Mouse (Mus musculus) inflammation-experienced regulatory T-cells (primary cell): ENCODE measurements around the gene Gm20388. TPM values are rescaled to one million over a fixed set of nuclear protein-coding genes. Genes with fewer than 3 reads are reported as not detected.

Source experiments
- polyA plus RNA-seq, 2 experiments: library from polyadenylated mRNA; unstranded; fragments of 100-300 nt; shearing (Covaris generic); gene quantifications; one replicate each; pipeline ENCODE4 v1.2.1; 2017

Gm20388 gene
- polyA plus RNA-seq, 2 experiments from 2014 or later = 14.4 TPM; not detected in 1

GRCm38 (mm10) chr8:122432443-122433268, 2522.0 kb downstream of the Gm20388 start, which contains the start of gene Cyba:
Cyba (minus strand) TSS chr8:122432930.

GRCm38 (mm10) chr8:122443262-122444006, 2532.8 kb downstream of the Gm20388 start, which contains the start of gene Mvd:
Mvd (minus strand) TSS chr8:122443422.

GRCm38 (mm10) chr8:122460524-122461472, 2550.2 kb downstream of the Gm20388 start, which contains the start of gene Snai3:
Snai3 (minus strand) TSS chr8:122460733.

GRCm38 (mm10) chr8:122475580-122476320, 2565.1 kb downstream of the Gm20388 start, which contains the start of the genes Rnf166 and Ctu2:
Rnf166 (minus strand) TSS chr8:122476064.
Ctu2 (plus strand) TSS chr8:122476143.

DNA sequence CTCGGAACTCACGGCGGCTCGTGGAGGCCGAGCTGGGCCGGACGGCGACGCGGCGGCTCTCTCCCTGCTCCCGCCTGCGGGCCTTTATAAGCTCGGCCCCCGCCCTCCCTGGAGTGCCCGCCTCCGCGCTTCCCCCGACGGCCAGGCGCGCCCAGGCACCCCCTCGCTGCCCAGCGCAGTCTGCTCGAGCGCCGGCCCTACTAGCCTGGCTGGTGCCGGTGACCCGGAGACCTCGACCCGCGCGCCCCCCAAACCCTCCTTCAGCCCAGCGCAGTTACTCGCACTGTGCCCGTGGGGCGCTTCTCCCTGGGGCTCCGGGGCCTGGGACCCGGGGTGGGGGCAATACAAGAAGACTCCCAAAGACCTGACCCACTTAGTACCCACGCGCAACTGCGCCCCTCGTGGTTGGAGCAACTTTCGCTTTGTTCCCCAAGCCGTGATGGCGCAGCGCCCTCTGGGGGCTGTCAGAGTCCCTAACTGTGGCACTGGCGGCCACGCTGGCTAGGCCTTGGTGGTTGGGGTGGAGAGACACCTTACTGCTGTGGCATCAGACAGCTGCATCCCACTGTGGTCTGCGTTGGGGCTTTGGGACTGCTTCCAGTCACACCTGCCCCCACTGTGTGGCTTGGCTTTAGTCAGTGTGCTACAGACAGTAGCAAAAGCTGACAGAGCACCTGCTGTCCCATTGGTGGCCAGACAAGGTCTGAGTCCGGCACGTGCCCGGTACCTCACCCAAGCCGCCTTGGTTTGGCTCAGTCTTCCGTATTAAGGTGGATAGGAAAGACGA, 2640.8 kb downstream of the Gm20388 start, which contains the start of gene Piezo1:
TSS of gene Piezo1 (minus strand) at position 65 of the 787 bp plus-strand sequence.

GRCm38 (mm10) chr8:122567361-122568108, 2656.9 kb downstream of the Gm20388 start, which contains the start of gene Cdt1:
Cdt1 (plus strand) TSS chr8:122568015.

GRCm38 (mm10) chr8:122576648-122577022, 2666.0 kb downstream of the Gm20388 start, which contains the start of gene Aprt:
Aprt (minus strand) TSS chr8:122576909.

DNA sequence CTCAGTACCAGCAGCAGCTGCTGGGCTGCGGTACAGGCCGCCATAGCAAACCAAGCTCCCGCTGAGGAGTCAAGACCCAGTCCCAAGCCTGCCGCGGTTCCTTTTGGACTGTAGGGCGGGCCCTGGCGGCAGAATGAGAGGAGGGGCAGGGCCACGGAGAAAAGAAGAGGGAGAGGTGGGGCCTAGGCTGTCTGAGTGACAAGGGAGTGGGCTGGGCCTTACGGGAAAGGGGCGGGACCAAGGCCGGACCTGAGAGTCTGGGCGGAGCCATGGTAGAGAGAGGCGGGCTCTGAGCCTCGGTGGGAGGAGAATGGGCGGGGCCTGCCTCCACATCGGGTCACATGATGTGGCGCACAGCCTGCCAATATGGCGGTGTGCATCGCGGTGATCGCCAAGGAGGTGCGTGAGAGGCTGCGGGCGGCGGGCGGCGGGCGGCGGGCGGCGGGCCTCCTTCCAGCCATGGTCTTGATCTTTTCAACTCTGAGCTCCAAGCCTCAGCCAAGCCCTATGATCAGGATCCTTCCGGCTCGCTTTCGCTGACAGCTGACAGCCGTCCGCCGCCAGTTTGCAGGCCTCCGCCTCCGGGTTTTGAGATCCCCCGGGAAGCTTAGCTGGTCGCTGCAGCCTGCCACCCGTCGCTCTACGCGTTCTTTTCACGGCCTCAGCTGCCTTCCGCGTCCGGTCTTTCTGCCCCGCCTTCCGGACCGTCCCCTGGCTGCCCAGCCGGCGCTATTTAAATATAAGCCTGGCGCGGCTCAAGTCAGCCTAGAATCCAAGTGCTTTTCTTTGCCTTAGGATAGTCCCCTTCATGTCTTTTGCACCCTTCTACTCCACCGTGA, 2700.9 kb downstream of the Gm20388 start, which contains the start of the genes Galns and Trappc2l:
TSS of gene Galns (minus strand) at position 169 of the 839 bp plus-strand sequence.
TSS of gene Trappc2l (plus strand) at position 346 of the 839 bp plus-strand sequence.

GRCm38 (mm10) chr8:122622727-122623126, 2712.1 kb downstream of the Gm20388 start, which contains the start of gene Pabpn1l:
Pabpn1l (minus strand) TSS chr8:122622739.

GRCm38 (mm10) chr8:122699005-122699492, 2788.4 kb downstream of the Gm20388 start, which contains the start of gene Cbfa2t3:
Cbfa2t3 (minus strand) TSS chr8:122699109.

DNA sequence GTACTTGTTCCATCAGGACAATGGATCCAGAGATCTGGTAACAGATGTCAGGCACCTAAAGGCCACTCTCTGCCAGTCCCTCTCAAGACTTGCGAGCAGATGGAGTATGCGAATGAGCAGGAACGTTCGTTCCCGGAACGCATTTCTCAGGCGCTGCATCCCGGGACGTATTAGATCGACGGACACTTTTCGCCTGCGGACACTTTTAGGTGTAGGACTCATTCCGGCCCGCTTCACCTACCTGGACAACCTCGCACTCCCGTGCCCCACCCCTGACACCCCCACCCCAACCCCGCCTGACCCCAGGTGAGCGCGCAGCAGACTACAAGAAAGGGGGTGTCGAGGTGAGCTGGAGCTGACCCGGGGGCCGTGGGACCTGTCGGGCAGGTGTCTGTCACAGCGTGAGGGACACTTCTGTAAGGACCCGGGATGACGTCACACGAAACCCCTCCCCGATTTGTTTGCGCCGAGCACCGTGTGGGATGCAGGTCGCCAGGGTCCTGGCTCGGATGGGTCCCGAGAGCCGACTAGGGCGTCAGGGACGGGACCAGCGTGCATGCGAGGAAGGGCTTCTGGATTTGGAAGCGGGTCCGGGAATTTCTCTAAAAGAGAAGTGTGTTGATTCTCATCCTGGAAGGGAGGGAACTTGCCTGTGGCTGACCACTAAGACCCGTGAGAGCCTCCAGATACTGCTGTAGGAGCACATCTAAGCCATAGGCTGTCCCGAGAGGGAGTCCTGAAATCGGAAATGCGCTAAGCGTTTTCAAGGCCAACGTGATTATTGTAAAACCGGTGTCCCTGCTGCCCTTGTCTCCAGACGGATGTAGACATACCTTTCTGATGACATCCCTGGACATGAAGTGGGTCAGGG, 2864.9 kb downstream of the Gm20388 start, which contains the start of gene Acsf3:
TSS of gene Acsf3 (plus strand) at position 202 of the 871 bp plus-strand sequence.

DNA sequence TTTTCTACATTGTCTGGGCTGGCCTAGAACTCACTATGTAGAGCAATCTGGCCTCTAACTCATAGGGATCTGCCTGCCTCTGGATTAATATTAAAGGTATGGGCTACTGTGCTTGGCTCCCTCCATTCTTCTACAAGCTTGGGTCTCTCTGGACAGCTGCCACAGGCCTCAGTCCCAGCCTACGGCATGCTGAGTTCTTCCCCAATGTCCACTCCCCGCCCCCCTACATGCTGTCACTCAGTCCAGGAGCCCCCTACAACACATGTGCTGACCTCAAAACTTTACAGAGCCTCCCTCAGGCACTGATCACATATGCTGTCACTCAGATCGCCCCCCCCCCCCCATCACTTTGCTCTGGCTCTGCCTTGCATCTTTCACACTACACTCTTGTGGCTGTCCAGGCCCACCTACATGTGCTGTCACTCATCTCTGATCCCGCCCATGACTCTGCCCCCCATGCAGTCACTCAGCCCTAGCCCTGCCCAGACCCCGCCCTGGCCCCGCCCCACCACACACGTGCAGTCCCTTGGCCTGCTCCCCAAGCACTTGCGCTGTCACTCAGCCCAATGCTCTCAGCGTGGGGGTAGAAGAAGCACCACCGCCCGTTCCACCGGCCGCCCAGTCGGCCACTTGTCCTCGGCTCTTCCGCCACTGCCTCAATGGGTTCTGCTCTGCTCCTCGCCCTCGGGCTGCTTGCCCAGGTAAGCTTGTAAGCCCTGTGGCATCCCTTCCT, 2937.4 kb downstream of the Gm20388 start, which contains the start of gene Cdh15:
TSS of gene Cdh15 (plus strand) at position 138 of the 733 bp plus-strand sequence.

GRCm38 (mm10) chr8:123042158-123042973, 3131.7 kb downstream of the Gm20388 start, which contains the start of gene Ankrd11:
Ankrd11 (minus strand) TSS chr8:123042277.

GRCm38 (mm10) chr8:123062721-123063120, 3152.1 kb downstream of the Gm20388 start, which contains the start of gene Spg7:
Spg7 (plus strand) TSS chr8:123062942.

